Mouse (Mus musculus): ENCODE data around the gene Slc35e2. TPM values are rescaled to one million over a fixed set of nuclear protein-coding genes. Genes with fewer than 3 reads are reported as not detected.
"Not testable (repeated sequence)": the region's sequence is repeated elsewhere in the genome, so short reads cannot be mapped to it uniquely, and the experiment has no call there.

The Slc35e2 gene
- 16.8 and 20.2 TPM in 2 replicates for total RNA-seq (2015)
- total RNA-seq (2017): 8.9 and 11.0 TPM in 2 replicates

DNA sequence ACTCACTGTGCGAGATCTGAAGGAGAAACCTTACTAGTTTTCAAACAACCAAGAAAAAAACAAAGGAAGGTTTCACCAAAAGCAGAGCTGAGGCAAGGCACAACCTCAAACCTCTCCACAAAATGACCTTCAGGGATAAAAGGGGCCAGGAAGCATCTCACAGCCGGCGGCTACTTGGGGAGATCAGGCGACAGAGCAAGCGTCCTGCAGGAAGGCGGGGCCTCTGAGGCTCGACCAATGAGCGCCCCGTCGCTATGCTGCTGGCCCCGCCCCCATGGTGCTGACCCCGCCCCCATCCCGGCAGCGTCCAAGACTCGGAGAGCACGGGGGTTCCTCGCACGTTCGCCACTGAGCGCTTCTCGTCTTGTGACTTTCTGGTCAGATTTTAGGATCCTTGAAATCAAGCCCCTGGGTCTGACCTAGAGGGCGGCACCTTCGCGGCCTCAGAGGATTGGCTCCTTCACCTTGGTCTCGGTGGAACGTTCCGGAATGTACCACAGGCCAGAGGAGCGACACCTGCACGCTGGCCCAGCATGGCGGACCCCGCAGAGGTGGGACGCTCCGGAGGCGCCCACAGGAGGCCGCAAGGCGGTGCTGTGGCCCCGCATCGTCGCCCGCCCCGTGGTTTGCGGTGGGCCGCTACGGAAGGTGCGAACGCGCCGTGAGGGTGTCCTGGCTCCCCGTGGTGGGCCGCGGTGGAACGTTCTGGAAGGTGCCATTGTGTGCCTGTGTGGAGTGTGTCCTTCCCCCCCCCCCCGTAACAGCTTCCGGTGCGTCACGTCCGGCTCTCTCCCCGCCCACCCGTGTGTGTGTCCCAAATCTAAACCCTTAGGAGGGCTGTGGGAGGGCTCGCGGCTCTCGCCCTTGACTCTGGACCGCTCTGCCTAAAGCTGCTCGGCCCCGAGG lies at the start of gene Slc35e2:
Gene Slc35e2, plus strand, starts transcription at position 326 of the 906 bp plus-strand sequence.
- peak; percentile 76 for ATAC-seq (replicated peaks; ENCODE audit: poor library complexity)

GRCm38 (mm10) chr4:155552917-155553532 lies 48.2 kb upstream of the Slc35e2 start:
- no peak for ATAC-seq (replicated peaks; ENCODE audit: poor library complexity)

DNA sequence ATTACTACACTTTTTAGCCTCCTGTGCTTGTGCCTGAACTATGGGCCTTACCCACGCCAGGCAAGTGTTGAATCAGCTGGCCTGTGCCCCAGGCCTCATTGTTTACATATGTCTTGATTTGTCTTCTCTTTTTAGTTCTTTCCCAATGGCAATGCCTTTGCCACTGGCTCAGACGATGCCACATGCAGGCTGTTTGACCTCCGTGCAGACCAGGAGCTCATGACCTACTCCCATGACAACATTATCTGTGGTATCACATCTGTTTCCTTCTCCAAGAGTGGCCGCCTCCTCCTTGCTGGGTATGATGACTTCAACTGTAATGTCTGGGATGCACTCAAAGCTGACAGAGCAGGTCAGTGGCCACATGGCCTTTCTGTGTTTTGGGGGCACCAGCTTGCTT lies 46.3 kb upstream of the Slc35e2 start:
- peak; percentile 47; the same call in 1 of the 2 replicates for ATAC-seq (replicated peaks; ENCODE audit: poor library complexity)

DNA sequence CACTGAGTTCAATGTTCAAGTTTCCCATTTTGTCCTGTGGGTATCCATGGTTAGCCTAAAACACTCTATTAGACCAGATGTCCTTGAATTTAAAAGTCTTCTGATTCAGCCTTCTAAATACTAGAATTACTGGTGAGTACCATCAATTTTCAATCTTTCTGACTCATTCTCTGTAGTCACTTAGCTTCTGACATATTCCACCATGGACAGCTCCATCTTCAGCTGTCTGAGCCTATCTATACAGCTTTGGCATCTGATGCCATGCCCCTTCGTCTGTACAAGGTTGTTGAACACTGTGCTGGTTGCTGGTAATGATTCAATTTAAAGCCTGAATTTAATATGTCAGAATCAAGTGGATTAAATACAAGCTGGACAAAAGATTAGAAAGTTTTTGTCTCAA lies 45.8 kb upstream of the Slc35e2 start:
- ATAC-seq (replicated peaks; ENCODE audit: poor library complexity): no peak

DNA sequence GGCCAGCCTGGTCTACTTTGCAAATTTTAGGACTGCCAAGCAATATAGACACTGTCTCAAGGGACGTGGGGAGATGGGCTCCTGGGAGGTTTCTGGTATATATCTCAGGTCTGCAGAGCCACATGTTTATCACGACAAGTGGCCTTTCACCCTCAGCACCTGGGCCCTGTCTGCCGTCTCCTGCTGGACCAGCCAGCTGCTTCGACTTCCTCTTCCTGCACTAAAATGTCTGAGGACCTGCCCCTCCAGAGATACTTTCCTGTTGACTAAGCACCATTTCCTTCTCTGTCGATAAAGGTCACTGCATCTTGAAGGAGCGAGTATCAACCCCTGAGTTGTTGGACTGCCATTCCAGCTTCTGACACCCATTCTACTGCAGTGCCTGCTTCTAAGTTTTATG lies 41.8 kb upstream of the Slc35e2 start:
- ATAC-seq (replicated peaks; ENCODE audit: poor library complexity): no peak

DNA sequence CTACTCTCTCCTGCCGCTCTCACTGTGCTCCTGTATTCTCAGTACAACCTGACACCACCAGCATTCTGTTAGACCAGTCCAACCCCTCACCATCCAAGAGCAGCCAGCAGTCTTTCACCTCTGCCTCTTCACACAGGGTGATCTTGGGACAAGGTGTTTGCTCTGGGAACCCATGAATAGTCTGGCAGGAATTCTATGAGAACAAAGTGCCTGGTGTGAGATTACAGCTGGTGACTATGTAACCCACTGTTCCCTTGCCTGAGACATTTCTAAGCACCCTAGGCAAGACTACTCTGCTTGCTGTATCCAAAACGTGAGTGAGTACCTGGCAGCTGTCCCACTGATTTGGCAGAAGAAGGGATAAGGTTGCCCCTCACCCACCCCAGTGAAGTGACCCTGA lies 40.3 kb upstream of the Slc35e2 start:
- no peak for ATAC-seq (replicated peaks; ENCODE audit: poor library complexity)

GRCm38 (mm10) chr4:155561661-155562442 lies 39.4 kb upstream of the Slc35e2 start, which contains the start of gene Nadk:
Gene Nadk (plus strand): TSS chr4:155562378.
- peak; percentile 29 for ATAC-seq (replicated peaks; ENCODE audit: poor library complexity)

DNA sequence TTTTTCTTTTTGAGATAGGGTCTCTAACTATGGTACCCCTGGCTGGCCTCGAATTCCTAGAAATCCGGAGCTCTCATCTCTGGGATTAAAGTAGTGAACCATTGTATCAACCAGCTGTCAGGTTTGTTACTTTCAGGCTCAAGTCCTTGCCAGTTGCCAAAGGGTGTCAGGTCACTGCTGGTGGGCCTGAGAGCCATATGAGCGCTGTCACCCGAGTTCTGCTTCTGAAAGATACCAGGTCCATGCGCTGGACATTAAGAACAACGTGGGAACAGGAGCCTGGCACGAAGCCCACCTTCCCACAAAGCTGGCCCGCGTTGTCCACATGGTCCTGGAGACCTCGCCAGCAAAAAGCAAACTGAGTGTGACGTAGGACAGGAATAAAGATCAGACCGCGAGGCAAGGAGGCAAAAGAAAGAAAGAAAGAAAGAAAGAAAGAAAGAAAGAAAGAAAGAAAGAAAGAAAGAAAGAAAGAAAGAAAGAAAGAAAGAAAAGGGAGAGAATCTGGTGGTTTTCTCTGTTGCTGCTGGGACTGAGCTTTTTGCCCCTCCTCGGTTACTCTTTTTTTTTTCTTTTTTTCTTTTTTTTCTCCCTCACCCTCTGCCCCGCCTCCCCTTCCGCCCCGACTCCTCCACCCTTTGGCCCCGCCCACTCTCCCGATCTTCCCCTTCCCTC lies 38.4 kb upstream of the Slc35e2 start:
- no peak for ATAC-seq (replicated peaks; ENCODE audit: poor library complexity)

DNA sequence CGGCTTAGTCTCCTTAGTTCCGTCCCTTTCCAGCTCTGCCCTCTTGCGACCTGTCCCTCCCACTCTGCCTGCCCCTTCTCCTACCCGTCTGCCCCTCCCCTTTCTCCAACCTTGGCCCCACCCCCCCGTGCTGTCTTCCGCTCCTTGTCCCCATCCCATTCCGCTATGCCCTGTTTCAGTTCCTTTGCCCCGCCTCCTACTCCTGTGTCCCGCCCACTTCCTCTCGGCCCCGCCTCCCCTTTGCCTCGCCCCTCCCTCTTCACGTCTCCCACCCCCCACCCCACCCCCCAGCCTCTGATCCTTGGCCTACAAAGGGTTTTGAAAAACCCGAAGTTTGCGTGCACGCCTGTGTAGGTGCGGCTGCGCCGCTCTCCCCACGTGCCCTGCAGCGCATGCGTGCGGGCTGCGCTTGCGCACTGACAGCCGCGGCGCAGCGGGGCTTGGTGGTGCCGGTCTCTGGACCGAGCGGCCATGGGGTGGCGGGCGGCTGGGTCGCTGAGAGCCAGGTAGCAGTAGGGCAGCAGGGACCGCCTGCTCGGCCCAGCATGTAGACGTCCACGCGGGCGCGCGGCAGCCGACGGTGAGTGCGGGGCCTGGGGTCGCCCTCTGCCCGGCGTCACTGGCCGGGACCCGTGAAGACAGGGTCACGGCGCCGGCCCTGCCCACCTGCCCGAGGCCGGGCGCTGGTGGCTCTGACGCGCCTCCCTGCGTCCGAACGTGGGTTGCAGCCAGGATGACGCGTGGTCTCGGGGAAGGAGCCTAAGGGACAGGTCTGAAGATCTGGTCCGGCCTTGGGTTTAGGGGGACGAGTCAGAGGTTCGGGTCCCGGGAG lies 37.6 kb upstream of the Slc35e2 start:
- peak; percentile 78 for ATAC-seq (replicated peaks; ENCODE audit: poor library complexity)

DNA sequence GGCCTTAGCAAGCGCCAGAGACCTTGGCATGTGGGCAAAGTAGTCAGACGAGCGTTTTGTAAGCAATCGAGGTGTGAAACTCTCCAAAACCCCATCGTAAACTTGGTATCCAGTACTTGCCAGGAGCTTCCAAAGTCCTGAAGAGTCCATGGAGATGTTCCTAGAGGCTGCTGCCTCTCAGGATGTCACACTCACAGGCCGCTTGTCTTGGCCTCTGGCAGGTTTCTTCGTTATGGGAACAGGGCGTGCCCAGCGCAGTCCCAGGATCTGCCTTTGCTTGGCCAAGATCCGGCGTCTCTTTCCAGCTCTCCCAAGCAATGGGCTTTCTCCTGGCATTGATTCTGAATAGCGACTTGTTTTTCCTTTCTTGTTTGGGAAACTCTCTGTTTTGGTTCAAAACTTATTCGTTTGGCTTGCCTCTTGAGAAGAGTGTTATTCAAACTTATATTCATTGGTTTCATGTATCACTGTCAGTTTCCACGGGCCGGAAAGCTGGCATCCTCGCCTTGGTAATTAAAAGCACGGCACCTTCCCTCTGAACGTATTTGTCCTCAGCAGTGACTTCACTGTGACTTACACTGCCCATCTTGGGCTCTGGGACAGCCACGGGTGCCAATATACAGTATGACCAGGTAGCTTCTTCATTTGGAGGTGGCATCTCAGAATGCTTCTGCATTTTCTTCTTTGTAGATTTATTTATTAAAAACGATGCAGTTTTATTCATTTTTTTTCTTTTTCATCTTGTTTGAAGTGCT lies 36.7 kb upstream of the Slc35e2 start:
- no peak for ATAC-seq (replicated peaks; ENCODE audit: poor library complexity)

DNA sequence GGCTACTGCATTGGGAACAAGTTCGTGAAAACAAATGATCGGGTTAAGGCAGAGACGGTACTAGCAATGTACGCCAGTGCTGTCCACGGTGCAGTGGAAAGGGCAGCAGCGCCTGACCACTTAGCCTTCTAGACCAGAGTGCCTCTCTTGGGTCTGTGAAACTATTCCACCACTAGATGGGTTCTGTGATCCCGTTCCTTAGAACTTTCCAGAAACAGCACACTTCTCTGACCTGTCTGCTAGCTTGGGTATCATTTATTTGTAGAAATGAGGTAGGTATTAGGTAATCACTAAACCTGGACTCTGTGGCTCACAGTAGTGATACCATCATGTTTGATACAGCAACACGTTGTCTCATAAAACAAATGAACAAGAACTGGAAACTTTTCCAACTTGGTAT lies 34.7 kb upstream of the Slc35e2 start:
- ATAC-seq (replicated peaks; ENCODE audit: poor library complexity): no peak

GRCm38 (mm10) chr4:155568170-155568569 lies 33.0 kb upstream of the Slc35e2 start:
- ATAC-seq (replicated peaks; ENCODE audit: poor library complexity): peak; percentile 35

DNA sequence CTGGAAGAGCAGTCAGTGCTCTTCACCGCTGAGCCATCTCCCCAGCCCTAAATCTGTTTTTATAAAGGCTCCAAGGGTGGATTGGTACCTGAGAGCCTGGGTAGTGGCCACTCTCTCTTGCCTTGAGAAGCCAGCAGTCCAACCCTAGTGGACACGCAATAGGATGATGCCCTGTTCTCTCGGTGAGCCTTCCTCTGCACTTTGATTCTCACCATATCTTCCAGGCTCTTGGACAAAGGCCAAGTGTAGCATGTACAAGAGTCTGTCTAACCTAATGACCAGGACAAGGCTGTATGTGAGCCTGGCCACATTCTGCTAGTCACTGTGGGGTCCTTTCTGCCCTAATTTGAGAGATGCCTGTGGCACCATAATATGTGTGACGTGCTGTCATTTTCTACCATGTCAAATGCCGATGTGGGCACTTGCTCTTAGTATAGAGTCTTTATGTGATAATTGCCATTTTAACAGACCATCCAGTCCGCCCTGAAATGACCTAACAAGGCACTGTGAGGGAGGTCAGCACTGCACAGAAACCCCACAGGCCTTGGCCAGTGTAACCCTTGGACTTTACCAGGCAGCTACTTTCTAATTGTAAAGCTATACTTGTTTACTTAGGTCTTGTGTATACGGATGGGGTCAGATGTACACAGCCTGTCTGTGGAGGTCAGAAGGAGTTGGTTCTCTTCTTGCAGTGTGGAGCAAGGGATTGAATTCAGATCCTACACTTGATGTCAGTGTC lies 32.4 kb upstream of the Slc35e2 start:
- no peak for ATAC-seq (replicated peaks; ENCODE audit: poor library complexity)

DNA sequence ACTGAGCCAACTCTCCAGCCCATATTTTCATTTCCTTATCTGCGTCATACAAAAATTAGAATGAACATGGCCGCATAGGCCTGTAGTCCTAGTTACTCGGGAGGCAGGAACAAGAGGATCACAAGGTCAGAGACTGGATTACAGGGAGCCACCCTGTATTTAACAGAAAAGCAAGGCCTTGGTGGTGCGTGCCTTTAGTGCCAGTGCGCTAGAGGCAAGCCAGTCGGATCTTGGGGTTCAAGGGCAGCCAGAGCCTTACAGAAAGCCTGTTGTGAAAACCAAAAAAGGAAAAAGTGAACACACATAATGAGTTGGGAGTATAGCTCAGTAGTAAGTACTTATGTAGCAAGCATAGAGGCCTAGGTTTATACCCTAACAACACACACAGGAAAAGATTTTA lies 31.4 kb upstream of the Slc35e2 start:
- no peak for ATAC-seq (replicated peaks; ENCODE audit: poor library complexity)

DNA sequence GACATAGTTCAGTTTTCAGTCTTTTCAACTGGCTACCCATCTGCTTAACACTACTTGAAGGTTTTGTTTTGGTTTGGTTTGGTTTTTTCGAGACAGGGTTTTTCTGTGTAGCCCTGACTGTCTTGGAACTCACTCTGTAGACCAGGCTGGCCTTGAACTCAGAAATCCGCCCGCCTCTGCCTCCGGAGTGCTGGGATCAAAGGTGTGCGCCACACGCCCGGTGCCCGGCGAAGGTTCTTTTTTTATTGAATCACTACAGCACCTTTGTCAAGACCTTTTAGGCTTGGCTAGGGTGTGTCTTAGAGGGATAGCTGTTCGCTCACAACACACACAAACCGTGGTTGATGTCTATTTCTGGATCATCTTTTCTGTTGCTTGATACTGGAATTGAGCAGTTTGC lies 30.9 kb upstream of the Slc35e2 start:
- not testable (repeated sequence) for ATAC-seq (replicated peaks; ENCODE audit: poor library complexity)

GRCm38 (mm10) chr4:155571442-155571841 lies 29.8 kb upstream of the Slc35e2 start:
- 0 out of 2 replicates have a peak, but pooled peaks have one; percentile 29 for ATAC-seq (replicated peaks; ENCODE audit: poor library complexity)

- no peak for ATAC-seq (replicated peaks; ENCODE audit: poor library complexity)
These were observed 28.1 kb upstream of the Slc35e2 start for GRCm38 (mm10) chr4:155573155-155573554.

DNA sequence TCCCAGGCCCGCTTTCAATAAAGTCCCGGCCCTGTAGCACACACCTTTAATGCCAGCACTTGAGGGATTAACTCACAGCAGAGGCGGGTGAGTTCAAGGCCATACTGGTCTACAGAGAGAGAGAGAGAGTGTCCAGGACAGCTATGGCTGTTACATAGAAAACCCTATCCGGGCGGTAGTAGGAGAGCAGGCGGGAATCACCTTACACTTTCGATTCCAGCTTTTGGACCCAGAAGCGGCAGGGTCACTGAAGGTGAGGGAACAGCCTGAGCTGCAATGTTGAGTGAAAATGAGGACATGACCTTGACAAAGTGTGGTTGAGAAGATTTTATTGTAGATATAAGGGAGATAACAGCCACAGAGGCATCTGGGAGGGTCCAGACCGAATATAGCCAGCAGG lies 27.3 kb upstream of the Slc35e2 start:
- ATAC-seq (replicated peaks; ENCODE audit: poor library complexity): no peak
